Mouse (Mus musculus) neural tube, embryonic 13.5 days (tissue): Measurements from ENCODE around the gene Exoc6b. TPM values are rescaled to one million over a fixed set of nuclear protein-coding genes. Genes with fewer than 3 reads are reported as not detected.

Source experiments
- ATAC-seq: fragments of 200-750 bp; cut with Nextera tagmentation; 2 replicates; pipeline ENCODE4 v1.8.0; 2017; ENCODE audit warnings: low read depth, mild to moderate bottlenecking, moderate TSS enrichment, moderate library complexity
- H3K27ac ChIP-seq: fragments of 300-500 bp; sonication (generic); replicated peaks from 2 replicates; pipeline ENCODE4 v1.5.1; 2015; ENCODE audit warnings: moderate library complexity, mild to moderate bottlenecking, inconsistent platforms
- H3K27me3 ChIP-seq: fragments of 300-500 bp; sonication (generic); 2 replicates; pipeline ENCODE4 v1.6.1; 2015; ENCODE audit warnings: mild to moderate bottlenecking, inconsistent platforms
- H3K36me3 ChIP-seq: fragments of 300-500 bp; sonication (generic); 2 replicates; pipeline ENCODE4 v1.6.1; 2015; ENCODE audit warnings: mild to moderate bottlenecking, inconsistent platforms
- H3K4me1 ChIP-seq: fragments of 300-500 bp; sonication (generic); replicated peaks from 2 replicates; pipeline ENCODE4 v1.6.1; 2015; ENCODE audit warnings: inconsistent platforms
- H3K4me2 ChIP-seq: fragments of 300-500 bp; sonication (generic); 2 replicates; pipeline ENCODE4 v1.6.1; 2015; ENCODE audit warnings: inconsistent platforms, mild to moderate bottlenecking, moderate library complexity
- H3K4me3 ChIP-seq: fragments of 300-500 bp; sonication (generic); 2 replicates; pipeline ENCODE4 v1.5.1; 2015; ENCODE audit warnings: mild to moderate bottlenecking, inconsistent platforms
- H3K9ac ChIP-seq: fragments of 300-500 bp; sonication (generic); 2 replicates; pipeline ENCODE4 v1.6.1; 2015; ENCODE audit warnings: moderate library complexity, mild to moderate bottlenecking, inconsistent platforms
- H3K9me3 ChIP-seq: fragments of 300-500 bp; sonication (generic); 2 replicates; pipeline ENCODE4 v1.6.1; 2016; ENCODE audit warnings: inconsistent platforms
- WGBS: fragments of 180-500 bp; shearing (Covaris S2); methylation state at CpG from one replicate; pipeline ENCODE4 v1.1.7; 2015; 5-methylcytosine and 5-hydroxymethylcytosine counted together
- polyA plus RNA-seq: library from polyadenylated mRNA; unstranded; fragments of >200 nt; fragmentation: Nextera tagmentation; extraction: Ambion mirVana; gene quantifications from 2 replicates; pipeline ENCODE4 v1.2.1, GENCODE M21; 2015

The Exoc6b gene
- polyA plus RNA-seq, 1 experiment from 2014 or later, result 41.4 TPM

DNA sequence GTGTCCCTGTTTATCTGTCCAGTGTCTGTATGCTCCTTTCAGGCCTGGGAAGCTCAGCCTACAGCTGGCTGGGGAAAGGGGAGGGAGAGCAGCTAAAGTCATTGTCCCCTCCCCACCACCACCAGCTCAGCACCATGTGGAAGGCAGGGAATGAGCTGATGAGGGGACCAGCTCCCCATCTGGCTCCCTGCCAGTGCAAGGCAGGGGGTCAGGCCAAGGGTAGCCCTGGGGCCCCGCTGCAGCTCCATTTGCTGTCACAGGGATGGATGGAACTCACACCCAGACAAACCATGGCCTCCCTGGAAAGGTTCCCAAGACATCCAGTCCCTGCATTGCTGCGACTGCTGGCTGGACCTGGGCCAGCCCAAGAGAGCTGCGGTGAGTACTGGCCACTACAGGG is 499.3 kb downstream of the Exoc6b start:
- no peaks in the 10 kb centered on the region for H3K9me3 ChIP-seq
- peaks cover 20% of the 10 kb centered on the region for H3K4me1 ChIP-seq
- 37% methylated on average over 3 of the region's 3 CpGs for whole genome bisulfite sequencing
- H3K27ac ChIP-seq, result no peak overlapping the region
- H3K4me3 ChIP-seq, result no peak overlapping the region
- no peak overlapping the region for H3K4me2 ChIP-seq
- H3K9ac ChIP-seq, result no peak overlapping the region
- no peaks in the 10 kb centered on the region for H3K36me3 ChIP-seq
- peaks cover 25% of the 10 kb centered on the region for H3K27me3 ChIP-seq
- no peak for ATAC-seq

DNA sequence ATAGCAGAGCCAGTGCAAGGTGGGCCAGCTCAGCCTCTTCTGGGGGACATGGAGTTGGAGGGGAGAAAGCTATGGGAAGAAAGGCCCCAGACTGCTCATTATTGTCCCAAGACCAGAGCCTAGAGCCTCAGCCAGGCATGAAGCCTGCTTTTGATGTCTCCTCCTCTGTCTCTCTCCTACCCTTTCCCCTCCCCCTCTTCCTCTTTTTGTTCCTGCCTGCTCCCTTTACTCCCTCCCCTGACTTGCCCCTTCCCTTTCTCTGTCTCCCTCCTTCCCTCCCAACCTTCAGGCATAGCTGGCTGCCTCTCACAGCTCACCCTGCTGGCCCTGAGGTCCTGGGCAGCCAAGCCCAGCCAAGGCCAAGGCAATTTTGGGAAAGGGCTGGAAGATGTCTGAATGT is 499.7 kb downstream of the Exoc6b start:
- H3K27ac ChIP-seq, result no peak overlapping the region
- H3K27me3 ChIP-seq, result peaks cover 20% of the 10 kb centered on the region
- no peaks in the 10 kb centered on the region for H3K9me3 ChIP-seq
- H3K4me2 ChIP-seq, result no peak overlapping the region
- ATAC-seq, result no peak
- H3K36me3 ChIP-seq, result no peaks in the 10 kb centered on the region
- H3K9ac ChIP-seq, result no peak overlapping the region
- H3K4me1 ChIP-seq, result peaks cover 20% of the 10 kb centered on the region
- no peak overlapping the region for H3K4me3 ChIP-seq

DNA sequence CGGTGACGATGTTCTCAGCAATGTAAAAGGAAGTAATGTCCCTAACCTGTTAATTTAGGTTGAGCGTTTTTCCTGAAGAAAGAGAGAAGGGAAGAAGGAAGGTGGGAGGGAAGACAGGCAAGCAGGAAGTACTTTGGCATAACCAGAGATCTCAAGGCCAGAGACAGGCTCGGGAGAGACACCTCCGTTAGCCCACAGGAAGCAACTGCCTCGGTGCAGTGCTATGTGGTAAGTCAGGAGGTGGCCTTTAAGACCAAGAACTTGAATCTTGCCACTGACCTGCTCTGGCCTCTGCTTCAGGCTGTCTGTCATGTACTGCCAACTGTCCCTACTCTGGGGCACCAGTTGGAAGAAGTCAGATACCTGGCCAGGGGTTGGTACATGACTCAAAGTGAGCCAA is 500.4 kb downstream of the Exoc6b start:
- Histone ChIP-seq H3K9ac (no peak overlapping the region), H3K9me3 (no peaks in the 10 kb centered on the region), H3K36me3 (no peaks in the 10 kb centered on the region), H3K4me1 (peaks cover 20% of the 10 kb centered on the region), H3K4me3 (no peak overlapping the region), H3K4me2 (no peak overlapping the region), H3K27me3 (peaks cover 16% of the 10 kb centered on the region), H3K27ac (no peak overlapping the region)
- ATAC-seq, result no peak
- WGBS, result 86% methylated on average over 6 of the region's 6 CpGs

Other genes starting within 250 kb of the Exoc6b start
- gene Spr, start 68.3 kb upstream of the Exoc6b start, polyA plus RNA-seq, result 23.8 and 25.0 TPM in 2 replicates
- 0.32 TPM in 1 of 2 replicates, not detected in the other for gene Emx1, start 117.9 kb upstream of the Exoc6b start, polyA plus RNA-seq